8 mouse cellular contexts compared by ENCODE assay signal in the genomic region with DNA sequence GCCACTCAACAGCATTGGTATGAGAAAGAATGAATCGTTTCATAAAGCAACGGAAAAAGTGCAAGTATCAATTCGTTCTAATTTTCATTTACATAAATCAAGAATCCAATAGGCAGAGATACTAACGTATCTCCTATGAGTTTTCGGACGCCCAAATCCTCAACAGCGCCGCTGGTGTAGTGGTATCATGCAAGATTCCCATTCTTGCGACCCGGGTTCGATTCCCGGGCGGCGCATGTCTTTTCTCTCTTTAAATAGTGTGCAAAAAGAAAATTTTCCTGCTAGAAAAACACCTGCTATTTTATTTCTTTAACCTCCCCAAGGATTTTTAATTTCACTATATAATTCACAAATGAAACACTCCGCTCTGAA. TPM values are rescaled to one million over a fixed set of nuclear protein-coding genes. Genes with fewer than 3 reads are reported as not detected.
DNase-seq lines count a peak whose midpoint lies in the region; ATAC-seq and TF ChIP-seq lines count a peak whose summit lies in the region.

No protein-coding gene starts in this region.

- TF ChIP-seq CTCF in testis, adult 2 months (IDR thresholded peaks at IDR 0.05; ENCODE audit: control insufficient read depth, insufficient read depth, insufficient replicate concordance, low read depth, low read length): no peak
- TF ChIP-seq CTCF in intestine, postnatal 0 days (IDR thresholded peaks at IDR 0.05; ENCODE audit: low read depth): peak; percentile 1; the same call in 1 of the 2 replicates

- no peaks in the 10 kb centered on the region; the same call in 1 of the 2 replicates for H3K4me1 ChIP-seq in testis, adult 2 months (ENCODE audit: control insufficient read depth, insufficient read depth, low read length)
- H3K4me1 ChIP-seq in intestine, postnatal 0 days (replicated peaks; ENCODE audit: control insufficient read depth, insufficient read depth, low read length): 0 out of 2 replicates have a peak, but pooled peaks cover 3% of the 10 kb centered on the region
- peaks cover 10% of the 10 kb centered on the region for H3K4me1 ChIP-seq in limb, embryonic 12.5 days (replicated peaks)
- H3K4me1 ChIP-seq in midbrain, embryonic 13.5 days (replicated peaks): peaks cover 26% of the 10 kb centered on the region

- TF ChIP-seq POLR2A in testis, adult 2 months (IDR thresholded peaks at IDR 0.05; ENCODE audit: control insufficient read depth, low read depth, low read length): no peak

- peak overlapping the region; percentile 69 for H3K4me2 ChIP-seq in intestine, postnatal 0 days (replicated peaks; ENCODE audit: low read depth)
- H3K4me2 ChIP-seq in limb, embryonic 12.5 days: peak overlapping the region; percentile 62
- H3K4me2 ChIP-seq in midbrain, embryonic 13.5 days (replicated peaks): peak overlapping the region; percentile 83

- 0 out of 2 replicates have a peak, but pooled peaks cover 1% of the 10 kb centered on the region for H3K36me3 ChIP-seq in testis, adult 2 months (ENCODE audit: control insufficient read depth, insufficient read depth, low read length)
- H3K36me3 ChIP-seq in intestine, postnatal 0 days (ENCODE audit: control insufficient read depth, insufficient read depth): no peaks in the 10 kb centered on the region
- H3K36me3 ChIP-seq in limb, embryonic 12.5 days: peaks cover 13% of the 10 kb centered on the region
- H3K36me3 ChIP-seq in midbrain, embryonic 13.5 days: peaks cover 5% of the 10 kb centered on the region; the same call in 1 of the 2 replicates

- intact Hi-C loops in gastrocnemius, postnatal 36 days (cut with DNase I): no loop called here

- no peaks in the 10 kb centered on the region for H3K27me3 ChIP-seq in testis, adult 2 months (ENCODE audit: control insufficient read depth, insufficient read depth, low read length)
- no peaks in the 10 kb centered on the region for H3K27me3 ChIP-seq in intestine, postnatal 0 days (replicated peaks; ENCODE audit: control insufficient read depth, insufficient read depth, low read length)
- H3K27me3 ChIP-seq in limb, embryonic 12.5 days: 0 out of 2 replicates have a peak, but pooled peaks cover 3% of the 10 kb centered on the region
- peaks cover 7% of the 10 kb centered on the region for H3K27me3 ChIP-seq in midbrain, embryonic 13.5 days

- no peak for DNase-seq in testis, postnatal 14 days (ENCODE audit: low spot score)
- DNase-seq in embryo, embryonic 10 days (ENCODE audit: low spot score): peak; percentile 86
- DNase-seq in gastrocnemius, postnatal 36 days: peak; percentile 81 to 86
- peak; percentile 87 to 92 for DNase-seq in spleen, postnatal 4 days (ENCODE audit: low spot score in 2 of 2)

- no peaks in the 10 kb centered on the region for H3K9me3 ChIP-seq in intestine, postnatal 0 days (ENCODE audit: control insufficient read depth)
- H3K9me3 ChIP-seq in limb, embryonic 12.5 days: no peaks in the 10 kb centered on the region
- no peaks in the 10 kb centered on the region for H3K9me3 ChIP-seq in midbrain, embryonic 13.5 days

- ATAC-seq in intestine, postnatal 0 days: peak; percentile 64
- ATAC-seq in limb, embryonic 12.5 days (ENCODE audit: insufficient number of reproducible peaks, insufficient read depth, low FRiP score, low TSS enrichment, low read depth): peak; percentile 45; the same call in 1 of the 2 replicates
- ATAC-seq in midbrain, embryonic 13.5 days: peak; percentile 49; the same call in 1 of the 2 replicates

- peak overlapping the region; percentile 90 for H3K4me3 ChIP-seq in testis, adult 2 months (ENCODE audit: control insufficient read depth, low read depth, low read length)
- peak overlapping the region; percentile 93 for H3K4me3 ChIP-seq in intestine, postnatal 0 days (ENCODE audit: low read depth, low read length)
- peak overlapping the region; percentile 85 for H3K4me3 ChIP-seq in limb, embryonic 12.5 days (replicated peaks)
- peak overlapping the region; percentile 87 for H3K4me3 ChIP-seq in midbrain, embryonic 13.5 days (replicated peaks)

- H3K9ac ChIP-seq in intestine, postnatal 0 days (ENCODE audit: low read depth, low read length): peak overlapping the region; percentile 95; the same call in 1 of the 2 replicates
- H3K9ac ChIP-seq in limb, embryonic 12.5 days (replicated peaks): peak overlapping the region; percentile 40; the same call in 1 of the 2 replicates
- H3K9ac ChIP-seq in midbrain, embryonic 13.5 days (replicated peaks): peak overlapping the region; percentile 98

- no peak overlapping the region for H3K27ac ChIP-seq in testis, adult 2 months (ENCODE audit: control insufficient read depth, insufficient read depth, low read depth, low read length)
- H3K27ac ChIP-seq in intestine, postnatal 0 days (ENCODE audit: low read depth, low read length): peak overlapping the region; percentile 99
- peak overlapping the region; percentile 100 for H3K27ac ChIP-seq in limb, embryonic 12.5 days
- H3K27ac ChIP-seq in midbrain, embryonic 13.5 days: peak overlapping the region; percentile 100

- whole genome bisulfite sequencing in intestine, postnatal 0 days: 1% methylated on average over 15 of the region's 15 CpGs
- WGBS in limb, embryonic 12.5 days: under 1% methylated on average over 15 of the region's 15 CpGs
- under 1% methylated on average over 15 of the region's 15 CpGs for WGBS in midbrain, embryonic 13.5 days

RNA-seq across cellular contexts. Expression of gene Tia1, which starts 0.3 kb away (rescaled TPM):
- polyA plus RNA-seq in testis, adult 2 months (2012; rRNA removed): 9.0 and 9.7 TPM in 2 replicates
- 10 to 100 TPM; 18.9 to 20.1 TPM for total RNA-seq in gastrocnemius, postnatal 36 days (2021)
- polyA plus RNA-seq in intestine, postnatal 0 days (2015; fragmentation: Nextera tagmentation; extraction: Ambion mirVana): 33.0 and 35.7 TPM in 2 replicates
- polyA plus RNA-seq in limb, embryonic 12.5 days (2016; fragmentation: Nextera tagmentation; extraction: Ambion mirVana): 298 and 331 TPM in 2 replicates
- 401 and 405 TPM in 2 replicates for polyA plus RNA-seq in midbrain, embryonic 13.5 days (2015; fragmentation: Nextera tagmentation; extraction: Ambion mirVana)

RNA-seq across cellular contexts. Expression of gene Pcyox1, which starts 6.8 kb away (rescaled TPM):
- polyA plus RNA-seq in testis, adult 2 months (2012; rRNA removed): 4.8 and 5.0 TPM in 2 replicates
- 10 to 100 TPM; 53.1 to 54.2 TPM for total RNA-seq in gastrocnemius, postnatal 36 days (2021)
- 37.8 and 41.0 TPM in 2 replicates for polyA plus RNA-seq in intestine, postnatal 0 days (2015; fragmentation: Nextera tagmentation; extraction: Ambion mirVana)
- polyA plus RNA-seq in limb, embryonic 12.5 days (2016; fragmentation: Nextera tagmentation; extraction: Ambion mirVana): 76.4 and 79.3 TPM in 2 replicates
- polyA plus RNA-seq in midbrain, embryonic 13.5 days (2015; fragmentation: Nextera tagmentation; extraction: Ambion mirVana): 114 and 122 TPM in 2 replicates

RNA-seq across cellular contexts. Expression of gene Gm44790, which starts 22.7 kb away (rescaled TPM):
- polyA plus RNA-seq in testis, adult 2 months (2012; rRNA removed): 2.8 and 3.1 TPM in 2 replicates
- total RNA-seq in gastrocnemius, postnatal 36 days (2021): 1 to 10 TPM in 1 of 2 experiments, not detected in 1; 1.2 TPM
- polyA plus RNA-seq in intestine, postnatal 0 days (2015; fragmentation: Nextera tagmentation; extraction: Ambion mirVana): not detected in 2 replicates
- polyA plus RNA-seq in limb, embryonic 12.5 days (2016; fragmentation: Nextera tagmentation; extraction: Ambion mirVana): 0.50 TPM in 1 of 2 replicates, not detected in the other
- polyA plus RNA-seq in midbrain, embryonic 13.5 days (2015; fragmentation: Nextera tagmentation; extraction: Ambion mirVana): not detected in 2 replicates

RNA-seq across cellular contexts. Expression of gene Snrpg, which starts 32.6 kb away (rescaled TPM):
- 68.3 and 87.3 TPM in 2 replicates for polyA plus RNA-seq in testis, adult 2 months (2012; rRNA removed)
- total RNA-seq in gastrocnemius, postnatal 36 days (2021): 10 to 100 TPM; 23.0 to 26.7 TPM
- 196 and 204 TPM in 2 replicates for polyA plus RNA-seq in intestine, postnatal 0 days (2015; fragmentation: Nextera tagmentation; extraction: Ambion mirVana)
- polyA plus RNA-seq in limb, embryonic 12.5 days (2016; fragmentation: Nextera tagmentation; extraction: Ambion mirVana): 790 and 833 TPM in 2 replicates
- 599 and 627 TPM in 2 replicates for polyA plus RNA-seq in midbrain, embryonic 13.5 days (2015; fragmentation: Nextera tagmentation; extraction: Ambion mirVana)

RNA-seq across cellular contexts. Expression of gene C87436, which starts 34.5 kb away (rescaled TPM):
- 77.1 and 82.3 TPM in 2 replicates for polyA plus RNA-seq in testis, adult 2 months (2012; rRNA removed)
- 1 to 10 TPM; 6.1 to 7.8 TPM for total RNA-seq in gastrocnemius, postnatal 36 days (2021)
- polyA plus RNA-seq in intestine, postnatal 0 days (2015; fragmentation: Nextera tagmentation; extraction: Ambion mirVana): 12.4 and 12.8 TPM in 2 replicates
- polyA plus RNA-seq in limb, embryonic 12.5 days (2016; fragmentation: Nextera tagmentation; extraction: Ambion mirVana): 25.8 and 27.3 TPM in 2 replicates
- polyA plus RNA-seq in midbrain, embryonic 13.5 days (2015; fragmentation: Nextera tagmentation; extraction: Ambion mirVana): 27.7 and 28.8 TPM in 2 replicates

Comparison
In these comparisons a context has a peak if more than half of its experiments do, and no peak if none do; other contexts are left out.
1. H3K9ac ChIP-seq: peak in every context shown above with its lines; median percentile 98 in midbrain, embryonic 13.5 days; 95 in intestine, postnatal 0 days; 40 in limb, embryonic 12.5 days.